Mouse (Mus musculus): ENCODE measurements around the gene Zfp456. TPM values are rescaled to one million over a fixed set of nuclear protein-coding genes. Genes with fewer than 3 reads are reported as not detected.
"Not testable (repeated sequence)": the region's sequence is repeated elsewhere in the genome, so short reads cannot be mapped to it uniquely, and the experiment has no call there.

Gene Zfp456
- 0.73 and 1.0 TPM in 2 replicates for polyA plus RNA-seq (2012; rRNA removed)

GRCm38 (mm10) chr13:67375050-67375911, at the start of gene Zfp456, which contains the start of gene Gm28041:
Gene Zfp456 (minus strand): TSS chr13:67375810.
Gene Gm28041 (minus strand): TSS chr13:67375733.
- DNase-seq (ENCODE audit: low spot score) = peak; percentile 35

- not testable (repeated sequence) for DNase-seq (ENCODE audit: low spot score)
Observed at GRCm38 (mm10) chr13:67422532-67422931, 46.9 kb upstream of the Zfp456 start.

- DNase-seq (ENCODE audit: low spot score) = no peak
Observed at GRCm38 (mm10) chr13:67421207-67421857, 45.7 kb upstream of the Zfp456 start, which contains the start of gene Zfp459. Gene Zfp459 (minus strand): TSS chr13:67421418.

GRCm38 (mm10) chr13:67420558-67421206, 45.1 kb upstream of the Zfp456 start:
- DNase-seq (ENCODE audit: low spot score) = peak; percentile 38

- no peak for DNase-seq (ENCODE audit: low spot score)
Observed at GRCm38 (mm10) chr13:67416811-67417210, 41.2 kb upstream of the Zfp456 start.

- DNase-seq (ENCODE audit: low spot score) = no peak
Observed at GRCm38 (mm10) chr13:67415759-67416158, 40.1 kb upstream of the Zfp456 start.

GRCm38 (mm10) chr13:67413634-67414033, 38.0 kb upstream of the Zfp456 start:
- not testable (repeated sequence) for DNase-seq (ENCODE audit: low spot score)

GRCm38 (mm10) chr13:67399183-67399903, 23.7 kb upstream of the Zfp456 start, which contains the start of gene Zfp429:
Gene Zfp429 (minus strand): TSS chr13:67399819.
- DNase-seq (ENCODE audit: low spot score) = peak; percentile 43

- DNase-seq (ENCODE audit: low spot score) = not testable (repeated sequence)
Observed at GRCm38 (mm10) chr13:67376255-67376654, 645 bp upstream of the Zfp456 start.

- DNase-seq (ENCODE audit: low spot score) = peak; percentile 53
Observed at GRCm38 (mm10) chr13:67360131-67360744, 15.4 kb downstream of the Zfp456 start, which contains the start of the genes Gm28044 and Zfp953. Gene Gm28044 (minus strand): TSS chr13:67360536. Gene Zfp953 (minus strand): TSS chr13:67360605.

- DNase-seq (ENCODE audit: low spot score) = no peak
Observed at GRCm38 (mm10) chr13:67351854-67352253, 23.8 kb downstream of the Zfp456 start.

GRCm38 (mm10) chr13:67343422-67343821, 32.2 kb downstream of the Zfp456 start:
- DNase-seq (ENCODE audit: low spot score) = no peak

GRCm38 (mm10) chr13:67332877-67333276, 42.7 kb downstream of the Zfp456 start:
- no peak for DNase-seq (ENCODE audit: low spot score)

GRCm38 (mm10) chr13:67332019-67332724, 43.4 kb downstream of the Zfp456 start, which contains the start of gene Zfp595:
Gene Zfp595 (minus strand): TSS chr13:67332570.
- peak; percentile 49 for DNase-seq (ENCODE audit: low spot score)

Other genes with a start within 250 kb of the Zfp456 start
- 6.4 and 7.4 TPM in 2 replicates for gene Rsl1, start 202.6 kb downstream of the Zfp456 start, polyA plus RNA-seq (2012; rRNA removed)
- gene Zfp455, start 181.3 kb downstream of the Zfp456 start, polyA plus RNA-seq (2012; rRNA removed) = 2.0 TPM in 2 replicates
- 2.0 and 2.4 TPM in 2 replicates for gene Zfp458, start 97.3 kb downstream of the Zfp456 start, polyA plus RNA-seq (2012; rRNA removed)
- gene Zfp457, start 69.3 kb downstream of the Zfp456 start, polyA plus RNA-seq (2012; rRNA removed) = 1.8 and 2.4 TPM in 2 replicates
- 5.4 and 5.5 TPM in 2 replicates for gene Zfp595, start 43.2 kb downstream of the Zfp456 start, polyA plus RNA-seq (2012; rRNA removed)
- 0.43 and 0.47 TPM in 2 replicates for gene Gm28044, start 15.3 kb downstream of the Zfp456 start, polyA plus RNA-seq (2012; rRNA removed)
- gene Zfp953, start 15.2 kb downstream of the Zfp456 start, polyA plus RNA-seq (2012; rRNA removed) = 1.5 and 1.7 TPM in 2 replicates
- gene Gm28041, start 77 bp downstream of the Zfp456 start, polyA plus RNA-seq (2012; rRNA removed) = 0.32 and 0.45 TPM in 2 replicates
- 7.6 and 8.3 TPM in 2 replicates for gene Zfp429, start 24.0 kb upstream of the Zfp456 start, polyA plus RNA-seq (2012; rRNA removed)
- 2.5 and 2.6 TPM in 2 replicates for gene Zfp459, start 45.6 kb upstream of the Zfp456 start, polyA plus RNA-seq (2012; rRNA removed)
- gene Zfp874a, start 75.8 kb upstream of the Zfp456 start, polyA plus RNA-seq (2012; rRNA removed) = 7.0 TPM in 2 replicates
- gene Zfp874b, start 108.4 kb upstream of the Zfp456 start, polyA plus RNA-seq (2012; rRNA removed) = 7.3 and 8.7 TPM in 2 replicates
- gene Zfp58, start 124.7 kb upstream of the Zfp456 start, polyA plus RNA-seq (2012; rRNA removed) = 6.5 and 6.9 TPM in 2 replicates
- gene Gm26965, start 150.3 kb upstream of the Zfp456 start, polyA plus RNA-seq (2012; rRNA removed) = 0.08 TPM in 1 of 2 replicates, not detected in the other
- gene Zfp87, start 150.4 kb upstream of the Zfp456 start, polyA plus RNA-seq (2012; rRNA removed) = 20.8 and 23.6 TPM in 2 replicates
- 4.9 TPM in 2 replicates for gene Zfp748, start 178.0 kb upstream of the Zfp456 start, polyA plus RNA-seq (2012; rRNA removed)
- 3.9 and 4.4 TPM in 2 replicates for gene Zfp729b, start 233.9 kb upstream of the Zfp456 start, polyA plus RNA-seq (2012; rRNA removed)

All from urinary bladder, adult 2 months (tissue).